Mouse (Mus musculus): ENCODE measurements around the gene AI661453.

The AI661453 gene

GRCm38 (mm10) chr17:47440359-47440890 is 4.0 kb downstream of the AI661453 start:
- DNase-seq (ENCODE audit: low spot score in 2 of 2), result no peak

GRCm38 (mm10) chr17:47441296-47442051 is 5.1 kb downstream of the AI661453 start:
- no peak for DNase-seq (ENCODE audit: low spot score in 2 of 2)

GRCm38 (mm10) chr17:47442271-47442670 is 5.9 kb downstream of the AI661453 start:
- DNase-seq (ENCODE audit: low spot score in 2 of 2), result no peak

DNA sequence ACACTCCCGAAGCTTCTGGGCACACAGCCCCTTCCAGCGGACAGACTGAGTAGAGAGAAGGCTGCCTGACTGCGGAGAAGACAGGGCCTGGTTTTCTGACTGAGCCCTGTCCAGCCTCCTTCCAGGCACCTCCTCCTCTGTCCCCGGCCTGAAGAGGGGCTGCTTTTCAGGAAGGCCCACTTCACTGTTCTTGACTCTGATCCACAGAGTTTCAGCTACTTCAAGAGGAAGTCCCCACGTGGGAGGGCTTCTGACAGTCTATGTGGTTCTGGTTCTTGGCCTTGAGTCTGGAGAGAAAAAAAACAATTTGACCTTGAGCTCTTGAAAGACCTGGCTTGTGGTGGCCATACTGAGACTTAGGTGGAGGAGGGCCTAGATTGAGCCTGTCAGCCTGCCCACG is 7.7 kb downstream of the AI661453 start:
- no peak for DNase-seq (ENCODE audit: low spot score in 2 of 2)

DNA sequence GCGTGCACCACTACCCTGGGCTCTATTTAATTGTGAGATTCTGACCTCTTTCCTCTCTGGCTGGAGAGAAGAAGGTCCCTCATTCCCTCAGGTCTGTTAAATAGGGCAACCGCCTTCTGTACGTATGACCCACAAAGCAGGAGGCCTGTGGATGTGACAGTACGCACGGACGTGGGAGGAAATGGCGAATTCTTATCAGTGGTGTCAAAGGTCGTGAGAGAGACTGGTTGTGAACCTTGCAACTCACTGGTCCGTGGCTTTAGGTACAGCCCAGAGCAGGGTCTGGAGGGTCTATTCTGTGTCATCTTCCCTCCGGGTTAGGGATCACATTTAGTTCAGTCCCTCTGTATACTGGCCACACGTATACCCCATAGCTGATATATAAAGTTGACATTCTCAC is 9.1 kb downstream of the AI661453 start:
- DNase-seq (ENCODE audit: low spot score in 2 of 2), result no peak

DNA sequence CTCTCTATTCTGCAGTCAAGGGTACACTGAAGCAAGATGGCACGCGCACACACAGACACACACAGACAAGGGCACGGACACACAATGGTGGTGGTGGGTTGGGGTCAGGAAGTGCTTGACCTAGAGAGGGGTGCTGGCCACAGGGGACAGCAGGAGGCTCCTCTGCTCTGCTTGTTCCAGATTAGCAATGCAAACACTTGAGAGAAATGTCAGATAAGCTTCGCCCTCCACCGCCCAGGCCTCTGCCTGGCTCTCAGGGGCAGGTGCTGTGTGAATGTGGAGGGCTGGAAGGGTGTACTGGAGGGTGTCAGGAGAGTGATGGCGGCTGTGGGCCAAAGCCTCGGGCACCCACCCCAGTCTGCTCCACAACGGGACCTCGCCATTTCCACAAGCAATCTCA is 9.6 kb downstream of the AI661453 start:
- no peak for DNase-seq (ENCODE audit: low spot score in 2 of 2)

- no peak for DNase-seq (ENCODE audit: low spot score in 2 of 2)
Measured at GRCm38 (mm10) chr17:47446561-47446960, 10.1 kb downstream of the AI661453 start.

- DNase-seq (ENCODE audit: low spot score in 2 of 2), result no peak
Measured at GRCm38 (mm10) chr17:47448523-47449372, 12.3 kb downstream of the AI661453 start.

DNA sequence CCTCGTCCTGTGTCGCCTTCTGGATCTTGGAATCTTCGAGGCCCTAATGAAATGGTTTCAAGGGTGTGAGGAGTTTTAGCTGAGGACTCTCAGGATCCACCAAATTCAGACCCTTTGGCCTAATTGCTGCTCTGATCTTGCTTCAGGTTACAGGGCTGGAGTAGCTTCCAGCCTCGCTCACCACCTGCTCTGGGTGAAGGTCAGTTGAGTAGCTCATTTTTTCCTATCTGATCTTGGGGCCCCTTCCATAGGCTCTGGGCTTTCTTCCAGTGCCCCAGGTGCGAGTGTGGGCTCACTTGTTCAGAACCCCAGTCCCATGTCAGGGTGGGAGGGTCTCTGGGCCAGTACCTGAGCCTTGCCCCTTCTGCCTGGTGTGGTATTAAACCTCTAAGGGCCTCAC is 13.0 kb downstream of the AI661453 start:
- no peak for DNase-seq (ENCODE audit: low spot score in 2 of 2)

DNA sequence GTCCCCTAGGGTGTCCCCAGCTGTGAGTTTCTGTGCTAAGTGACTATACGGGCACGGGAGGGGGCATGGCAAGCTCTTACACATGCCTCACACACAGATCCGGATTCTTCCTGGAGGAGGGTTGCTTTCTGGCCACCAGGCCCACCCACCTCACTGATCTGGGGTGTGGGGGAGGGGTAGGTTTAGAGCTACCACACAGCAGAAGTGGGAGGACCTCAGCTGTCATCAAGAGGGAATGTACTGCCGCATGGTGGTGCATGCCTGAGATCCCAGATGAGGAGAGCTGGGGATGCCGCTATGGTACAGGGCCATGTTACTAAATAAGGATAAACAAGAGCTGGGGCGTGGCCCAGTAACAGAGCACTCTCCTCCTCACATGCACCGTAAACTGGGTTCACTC is 13.8 kb downstream of the AI661453 start:
- no peak for DNase-seq (ENCODE audit: low spot score in 2 of 2)

GRCm38 (mm10) chr17:47450880-47451565 is 14.6 kb downstream of the AI661453 start:
- DNase-seq (ENCODE audit: low spot score in 2 of 2), result no peak

DNA sequence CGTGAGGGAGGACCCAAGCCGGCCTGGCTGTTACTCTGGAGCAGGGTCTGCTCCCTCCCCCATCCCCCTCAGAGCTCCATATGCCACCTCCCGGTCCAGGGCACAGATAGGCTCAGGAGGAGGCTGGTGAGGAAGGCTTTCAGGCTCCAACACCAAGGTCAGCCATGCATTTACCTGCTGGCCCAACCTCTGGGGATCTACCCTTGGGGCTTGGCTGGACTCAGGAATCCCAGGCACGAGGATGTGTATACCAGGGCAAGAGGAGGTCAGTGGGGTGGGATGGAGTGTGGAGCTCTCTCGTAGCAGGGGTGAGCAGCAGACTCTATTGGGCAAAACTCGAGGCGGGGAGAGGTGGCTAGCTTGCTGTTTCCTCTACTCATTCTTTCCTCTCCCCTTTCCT is 16.5 kb downstream of the AI661453 start:
- DNase-seq (ENCODE audit: low spot score in 2 of 2), result no peak

DNA sequence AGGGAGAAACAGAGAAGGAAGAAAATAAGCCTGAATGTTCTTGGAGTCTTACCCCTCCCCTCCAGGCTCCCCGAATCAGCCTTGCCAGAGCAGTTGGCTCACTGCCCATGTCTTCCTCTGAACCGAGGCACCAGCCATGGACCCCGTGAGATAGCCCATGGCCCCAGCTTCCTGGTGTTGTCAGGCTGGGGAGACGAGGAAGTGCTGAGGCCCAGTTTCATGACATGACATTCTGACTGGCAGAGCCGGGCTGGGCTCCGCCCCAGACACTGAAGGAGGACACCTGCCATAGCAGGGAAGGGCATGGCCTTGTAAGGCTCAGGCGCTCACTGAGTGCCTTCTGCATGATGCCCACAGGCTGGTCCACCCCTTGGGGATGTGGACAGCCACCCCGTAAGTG is 18.3 kb downstream of the AI661453 start:
- DNase-seq (ENCODE audit: low spot score in 2 of 2), result peak; percentile 30 to 39

DNA sequence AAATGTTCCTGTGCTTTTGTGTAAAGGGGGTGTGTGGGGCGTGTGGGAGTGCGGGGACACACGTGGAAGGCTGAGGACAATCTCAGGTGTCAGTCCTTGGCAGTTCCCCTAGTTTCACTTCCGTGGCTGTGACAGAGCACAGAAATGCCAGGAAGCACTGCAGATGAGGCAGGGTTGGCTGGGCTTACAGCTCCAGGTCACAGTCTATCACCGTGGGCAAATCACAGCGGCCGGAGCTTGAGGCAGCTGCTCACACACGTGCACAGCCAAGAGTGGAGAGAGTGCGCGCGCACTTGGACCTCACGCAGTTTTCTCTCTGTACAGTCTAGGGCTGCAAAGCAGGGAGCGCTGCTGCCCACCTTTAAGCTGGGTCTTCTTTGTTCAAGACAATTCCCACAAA is 21.9 kb downstream of the AI661453 start:
- no peak for DNase-seq (ENCODE audit: low spot score in 2 of 2)

- DNase-seq (ENCODE audit: low spot score in 2 of 2), result no peak
Measured at GRCm38 (mm10) chr17:47458936-47459335, 22.5 kb downstream of the AI661453 start.

DNA sequence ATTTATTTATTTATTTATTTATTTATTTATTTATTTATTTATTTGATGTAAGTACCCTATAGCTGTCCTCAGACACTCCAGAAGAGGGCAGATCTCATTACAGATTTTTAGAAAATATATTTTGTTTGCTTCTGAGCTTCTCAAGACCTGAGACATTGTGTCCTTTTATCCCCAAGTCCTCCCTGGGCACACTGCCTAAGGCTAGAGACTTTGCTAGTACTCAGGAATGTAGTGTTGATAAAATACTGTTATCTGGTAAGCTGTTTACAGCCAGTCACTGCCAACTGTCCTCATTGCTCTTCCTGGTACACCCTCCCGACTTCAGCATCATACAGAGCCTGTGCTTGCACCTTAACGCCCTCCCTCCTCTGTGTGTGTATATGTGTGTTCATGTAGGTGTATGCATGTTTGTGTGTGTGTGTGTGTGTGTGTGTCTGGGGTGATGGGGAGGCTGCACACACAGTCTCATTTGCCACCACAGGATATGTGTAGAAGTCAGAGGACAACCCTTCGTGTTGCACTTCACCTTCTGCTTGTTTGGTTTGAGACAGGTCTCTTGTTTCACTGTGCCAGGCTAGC is 23.0 kb downstream of the AI661453 start:
- DNase-seq (ENCODE audit: low spot score in 2 of 2), result no peak

DNA sequence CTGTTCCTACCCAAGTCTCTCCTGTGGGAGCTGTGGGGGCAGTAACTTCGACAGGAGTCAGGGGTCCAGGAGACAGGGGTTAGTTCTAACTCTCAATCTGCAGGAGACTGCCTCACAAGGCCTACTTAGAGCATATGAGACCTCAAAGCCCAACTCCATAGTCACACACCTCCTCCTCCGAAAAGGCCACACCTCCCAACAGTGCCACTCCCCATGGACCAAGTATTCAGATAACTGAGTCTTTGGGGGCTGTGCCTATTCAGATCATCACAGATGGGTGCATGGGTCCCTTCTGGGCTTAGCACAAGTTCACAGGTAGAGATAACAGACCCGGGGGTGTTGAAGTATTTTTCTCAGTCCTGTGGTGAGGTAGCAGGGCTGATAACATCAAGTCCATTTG is 25.3 kb downstream of the AI661453 start:
- no peak for DNase-seq (ENCODE audit: low spot score in 2 of 2)

GRCm38 (mm10) chr17:47462209-47462608 is 25.8 kb downstream of the AI661453 start:
- DNase-seq (ENCODE audit: low spot score in 2 of 2), result no peak

DNA sequence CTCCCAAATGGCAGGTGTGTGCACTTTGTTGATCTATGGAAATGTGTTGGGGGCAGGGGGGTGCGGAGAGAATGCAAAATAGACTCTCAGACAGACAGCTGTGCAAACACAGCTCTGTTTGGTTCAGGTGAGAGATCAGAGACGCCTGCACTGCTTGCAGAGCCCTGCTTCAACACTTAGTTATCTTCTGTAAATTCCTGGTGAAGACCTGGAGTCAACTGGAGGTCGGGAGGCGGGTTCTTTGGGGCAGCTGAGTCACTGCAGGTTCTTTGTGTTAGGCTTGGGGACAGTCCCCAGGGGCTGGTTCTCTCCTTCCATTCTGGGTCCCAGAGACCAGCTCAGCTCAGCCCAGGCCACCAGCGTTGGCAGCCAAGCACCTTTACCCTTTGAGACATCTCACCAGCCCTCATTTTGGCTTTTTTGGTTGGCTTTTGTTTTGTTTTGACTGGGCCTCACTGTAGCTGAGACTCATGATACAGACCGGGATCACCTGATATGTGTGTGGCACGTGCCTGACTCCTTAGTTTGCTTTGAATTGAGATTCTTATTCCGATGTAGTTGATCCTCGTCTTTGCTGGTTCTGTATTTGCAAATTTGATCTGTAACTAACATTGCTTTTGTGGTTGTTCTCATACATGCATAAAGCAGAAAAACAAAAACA is 26.4 kb downstream of the AI661453 start:
- DNase-seq (ENCODE audit: low spot score in 2 of 2), result no peak

- DNase-seq (ENCODE audit: low spot score in 2 of 2), result no peak
Measured at GRCm38 (mm10) chr17:47464248-47464965, 28.0 kb downstream of the AI661453 start.

GRCm38 (mm10) chr17:47465016-47465415 is 28.6 kb downstream of the AI661453 start:
- DNase-seq (ENCODE audit: low spot score in 2 of 2), result no peak
